Mouse (Mus musculus): ENCODE measurements around the gene Clcc1. TPM values are rescaled to one million over a fixed set of nuclear protein-coding genes. Genes with fewer than 3 reads are reported as not detected.
A peak's percentile ranks its signal among the peaks of the same experiment; 100 is the strongest.
"Not testable (repeated sequence)": the region's sequence is repeated elsewhere in the genome, so short reads cannot be mapped to it uniquely, and the experiment has no call there.

Clcc1 gene
- 43.5 and 46.4 TPM in 2 replicates for polyA plus RNA-seq (2015; fragmentation: Nextera tagmentation; extraction: Ambion mirVana)

DNA sequence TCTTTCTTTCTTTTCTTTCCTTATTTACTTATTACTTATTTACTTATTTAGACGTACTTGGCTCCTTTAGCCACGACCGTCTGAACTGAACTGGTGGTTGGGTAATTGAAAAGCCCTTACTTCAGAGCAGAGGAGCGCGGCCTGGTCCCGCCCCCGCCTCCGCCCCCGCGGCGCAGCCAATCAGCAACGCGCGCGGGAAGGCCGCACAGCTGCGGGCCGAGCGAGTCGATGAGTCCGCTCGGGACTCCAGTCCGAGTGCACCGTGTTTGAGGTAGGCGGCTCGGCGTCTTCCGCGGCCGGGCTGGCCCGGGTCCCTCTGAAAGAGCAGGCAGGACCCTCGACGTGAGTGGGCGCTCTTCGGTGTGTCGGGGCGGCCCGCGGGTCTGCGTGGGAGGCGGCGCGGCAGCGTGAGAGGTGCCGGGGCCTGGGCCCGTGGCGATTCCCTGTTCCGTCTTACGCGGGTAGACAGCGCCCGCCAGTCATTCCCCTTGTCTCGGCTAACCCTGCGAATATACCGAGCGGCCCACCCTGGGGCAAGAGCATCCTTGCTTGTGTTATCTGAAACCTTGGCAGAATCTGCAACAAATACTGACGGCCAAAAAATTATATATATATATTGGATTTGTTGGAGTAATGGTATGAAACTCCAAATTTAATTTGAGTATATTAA, at the start of gene Clcc1:
Clcc1 (plus strand) TSS at position 204 of the 670 bp plus-strand sequence.
- Histone ChIP-seq H3K4me3 (peak within 1 kb of the TSS; percentile 76), H3K9ac (peak within 1 kb of the TSS; percentile 89), H3K36me3 (peaks cover 7% of the 10 kb centered on the region; the same call in 1 of the 2 replicates), H3K9me3 (no peaks in the 10 kb centered on the region), H3K4me2 (peak within 1 kb of the TSS; percentile 75), H3K27me3 (replicated peaks) (no peaks in the 10 kb centered on the region), H3K4me1 (peaks cover 16% of the 10 kb centered on the region), H3K27ac (replicated peaks) (peak within 1 kb of the TSS; percentile 82)
- WGBS: under 1% methylated on average over 57 of the region's 57 CpGs
- ATAC-seq (ENCODE audit: extremely low read depth, insufficient number of reproducible peaks, low FRiP score, low TSS enrichment): peak; percentile 97

DNA sequence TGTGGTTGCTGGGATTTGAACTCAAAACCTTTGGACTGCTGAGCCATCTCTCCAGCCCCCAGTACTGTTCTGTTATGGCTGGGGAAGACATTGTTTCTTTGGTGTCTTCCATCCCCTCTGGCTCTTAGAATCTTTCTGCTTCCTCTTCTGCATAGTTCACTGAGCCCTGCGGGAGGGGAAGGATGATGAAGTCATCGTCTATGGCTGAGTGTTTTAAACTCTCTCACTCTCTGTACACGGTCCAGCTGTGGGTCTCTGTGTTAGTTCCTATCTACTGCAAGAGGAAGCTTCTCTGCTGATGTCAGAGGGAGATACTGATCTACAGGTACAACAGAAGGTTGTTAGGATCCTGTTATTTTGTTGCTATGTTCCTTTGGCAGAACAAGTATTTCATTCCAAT, 44.8 kb upstream of the Clcc1 start:
- no peak overlapping the region for H3K9ac ChIP-seq
- no peak overlapping the region for H3K4me2 ChIP-seq
- 50% methylated on average over 3 of the region's 3 CpGs for WGBS
- no peak overlapping the region for H3K27ac ChIP-seq (replicated peaks)
- H3K27me3 ChIP-seq (replicated peaks): no peaks in the 10 kb centered on the region
- H3K9me3 ChIP-seq: no peaks in the 10 kb centered on the region
- peaks cover 12% of the 10 kb centered on the region; the same call in 1 of the 2 replicates for H3K36me3 ChIP-seq
- H3K4me3 ChIP-seq: no peak overlapping the region
- H3K4me1 ChIP-seq: no peaks in the 10 kb centered on the region
- no peak for ATAC-seq (ENCODE audit: extremely low read depth, insufficient number of reproducible peaks, low FRiP score, low TSS enrichment)

DNA sequence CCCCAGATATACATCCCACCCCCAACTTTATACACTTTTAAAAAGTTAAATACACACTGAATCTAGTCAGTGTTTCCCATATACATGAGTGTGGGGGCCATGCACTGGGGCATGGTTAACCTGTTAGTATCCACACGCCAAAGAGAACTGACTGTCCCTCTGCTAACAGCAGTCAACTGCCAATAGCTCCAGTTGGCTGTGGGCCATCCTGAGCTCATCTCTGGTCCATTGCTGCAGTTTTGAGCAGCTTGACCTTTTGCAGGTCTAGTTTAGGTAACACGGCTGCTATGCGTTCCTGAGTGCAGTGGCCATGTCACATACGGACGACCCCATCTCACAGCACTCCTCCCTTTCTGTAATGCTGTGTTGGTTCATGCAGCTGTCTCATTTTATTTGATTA, 19.0 kb upstream of the Clcc1 start:
- Histone ChIP-seq H3K9me3 (no peaks in the 10 kb centered on the region), H3K4me1 (no peaks in the 10 kb centered on the region), H3K27me3 (replicated peaks) (no peaks in the 10 kb centered on the region), H3K4me3 (no peak overlapping the region), H3K27ac (replicated peaks) (no peak overlapping the region), H3K4me2 (no peak overlapping the region), H3K36me3 (peaks cover 2% of the 10 kb centered on the region; the same call in 1 of the 2 replicates), H3K9ac (no peak overlapping the region)
- 79% methylated on average over 5 of the region's 5 CpGs for WGBS
- ATAC-seq (ENCODE audit: extremely low read depth, insufficient number of reproducible peaks, low FRiP score, low TSS enrichment): no peak

GRCm38 (mm10) chr3:108639412-108639811, 14.3 kb upstream of the Clcc1 start:
- Histone ChIP-seq H3K4me3 (no peak overlapping the region), H3K4me2 (no peak overlapping the region), H3K4me1 (no peaks in the 10 kb centered on the region), H3K36me3 (peaks cover 6% of the 10 kb centered on the region), H3K27ac (replicated peaks) (no peak overlapping the region), H3K27me3 (replicated peaks) (no peaks in the 10 kb centered on the region), H3K9ac (no peak overlapping the region), H3K9me3 (no peaks in the 10 kb centered on the region)
- WGBS: 62% methylated on average over 4 of the region's 4 CpGs
- no peak for ATAC-seq (ENCODE audit: extremely low read depth, insufficient number of reproducible peaks, low FRiP score, low TSS enrichment)

DNA sequence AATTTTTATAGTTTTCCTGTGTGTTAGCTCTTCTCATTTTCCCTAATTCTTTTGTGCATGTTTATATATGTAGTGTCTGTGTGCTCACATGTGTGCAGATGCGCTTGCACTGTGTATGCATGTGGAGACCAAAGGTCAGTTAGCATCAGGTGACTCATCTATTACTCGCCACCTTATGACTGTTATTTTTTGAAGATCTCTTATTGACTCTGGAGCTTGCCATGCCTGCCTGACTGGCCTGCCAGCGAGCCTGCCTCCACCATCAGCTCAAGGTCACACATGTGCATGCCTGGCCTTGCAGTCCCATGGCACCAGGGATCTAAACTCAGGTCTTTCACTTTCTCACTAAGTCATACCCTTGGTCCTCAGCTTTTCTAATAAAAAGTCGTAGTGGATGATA, 12.7 kb upstream of the Clcc1 start:
- Histone ChIP-seq H3K4me2 (no peak overlapping the region), H3K9me3 (no peaks in the 10 kb centered on the region), H3K27ac (replicated peaks) (no peak overlapping the region), H3K36me3 (peaks cover 19% of the 10 kb centered on the region), H3K4me3 (no peak overlapping the region), H3K9ac (no peak overlapping the region), H3K4me1 (no peaks in the 10 kb centered on the region), H3K27me3 (replicated peaks) (no peaks in the 10 kb centered on the region)
- no peak for ATAC-seq (ENCODE audit: extremely low read depth, insufficient number of reproducible peaks, low FRiP score, low TSS enrichment)
- 74% methylated on average over 4 of the region's 4 CpGs for WGBS

DNA sequence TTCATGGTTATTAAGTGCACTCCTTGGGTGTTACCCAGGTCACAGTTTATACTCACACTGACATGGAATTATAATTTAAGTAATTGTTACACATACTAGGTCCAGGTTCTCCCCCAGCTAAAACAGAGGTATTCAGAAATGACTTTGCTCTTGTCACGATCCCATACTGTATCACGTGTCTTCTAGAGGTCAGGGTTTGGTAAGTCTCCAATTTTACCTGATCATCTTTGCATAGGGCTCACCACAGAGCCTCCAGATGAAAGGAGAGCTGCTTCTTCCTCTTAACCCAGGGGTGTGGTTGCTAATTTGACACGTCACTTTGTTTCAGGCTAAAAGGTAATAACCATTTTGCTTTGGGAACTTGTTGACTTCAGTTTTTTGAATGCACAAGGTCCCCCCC, 8.9 kb upstream of the Clcc1 start:
- no peak for ATAC-seq (ENCODE audit: extremely low read depth, insufficient number of reproducible peaks, low FRiP score, low TSS enrichment)
- H3K4me3 ChIP-seq: no peak overlapping the region
- no peaks in the 10 kb centered on the region for H3K4me1 ChIP-seq
- WGBS: 81% methylated on average over 3 of the region's 3 CpGs
- peaks cover 19% of the 10 kb centered on the region for H3K36me3 ChIP-seq
- H3K9me3 ChIP-seq: no peaks in the 10 kb centered on the region
- H3K27me3 ChIP-seq (replicated peaks): no peaks in the 10 kb centered on the region
- H3K9ac ChIP-seq: no peak overlapping the region
- H3K27ac ChIP-seq (replicated peaks): no peak overlapping the region
- no peak overlapping the region for H3K4me2 ChIP-seq

GRCm38 (mm10) chr3:108646036-108646435, 7.7 kb upstream of the Clcc1 start:
- Histone ChIP-seq H3K4me3 (no peak overlapping the region), H3K27me3 (replicated peaks) (no peaks in the 10 kb centered on the region), H3K4me2 (no peak overlapping the region), H3K27ac (replicated peaks) (no peak overlapping the region), H3K4me1 (no peaks in the 10 kb centered on the region), H3K9me3 (no peaks in the 10 kb centered on the region), H3K36me3 (peaks cover 19% of the 10 kb centered on the region), H3K9ac (no peak overlapping the region)
- WGBS: 58% methylated on average over 7 of the region's 7 CpGs
- ATAC-seq (ENCODE audit: extremely low read depth, insufficient number of reproducible peaks, low FRiP score, low TSS enrichment): no peak

GRCm38 (mm10) chr3:108647681-108648080, 6.0 kb upstream of the Clcc1 start:
- WGBS: 39% methylated on average over 5 of the region's 5 CpGs
- not testable (repeated sequence) for ATAC-seq (ENCODE audit: extremely low read depth, insufficient number of reproducible peaks, low FRiP score, low TSS enrichment); H3K9ac ChIP-seq; H3K27ac ChIP-seq (replicated peaks); H3K4me3 ChIP-seq; H3K4me2 ChIP-seq; H3K27me3 ChIP-seq (replicated peaks); H3K9me3 ChIP-seq; H3K4me1 ChIP-seq
- H3K36me3 ChIP-seq: peaks cover 19% of the 10 kb centered on the region

- no peaks in the 10 kb centered on the region for H3K27me3 ChIP-seq (replicated peaks)
- no peaks in the 10 kb centered on the region for H3K9me3 ChIP-seq
- ATAC-seq (ENCODE audit: extremely low read depth, insufficient number of reproducible peaks, low FRiP score, low TSS enrichment): no peak
- H3K4me1 ChIP-seq: peaks cover 16% of the 10 kb centered on the region
- 15% methylated on average over 9 of the region's 9 CpGs for WGBS
- H3K36me3 ChIP-seq: peaks cover 4% of the 10 kb centered on the region; the same call in 1 of the 2 replicates
- 0 out of 2 replicates have a peak overlapping the region, but pooled peaks have one; percentile 20 for H3K27ac ChIP-seq (replicated peaks)
- H3K9ac ChIP-seq: peak overlapping the region; percentile 72
- peak overlapping the region; percentile 75 for H3K4me2 ChIP-seq
- H3K4me3 ChIP-seq: peak overlapping the region; percentile 76
Observed at GRCm38 (mm10) chr3:108652866-108653642, 659 bp upstream of the Clcc1 start.

GRCm38 (mm10) chr3:108654566-108654965, 853 bp downstream of the Clcc1 start:
- H3K27me3 ChIP-seq (replicated peaks): no peaks in the 10 kb centered on the region
- H3K27ac ChIP-seq (replicated peaks): no peak overlapping the region
- H3K4me3 ChIP-seq: peak overlapping the region; percentile 76
- H3K9me3 ChIP-seq: no peaks in the 10 kb centered on the region
- H3K4me2 ChIP-seq: peak overlapping the region; percentile 75
- no peak for ATAC-seq (ENCODE audit: extremely low read depth, insufficient number of reproducible peaks, low FRiP score, low TSS enrichment)
- peak overlapping the region; percentile 89 for H3K9ac ChIP-seq
- H3K4me1 ChIP-seq: peaks cover 16% of the 10 kb centered on the region
- 22% methylated on average over 14 of the region's 14 CpGs for WGBS
- H3K36me3 ChIP-seq: peaks cover 11% of the 10 kb centered on the region; the same call in 1 of the 2 replicates

GRCm38 (mm10) chr3:108655486-108655885, 1.8 kb downstream of the Clcc1 start:
- Histone ChIP-seq H3K27me3 (replicated peaks) (no peaks in the 10 kb centered on the region), H3K36me3 (peaks cover 13% of the 10 kb centered on the region; the same call in 1 of the 2 replicates), H3K4me1 (peaks cover 16% of the 10 kb centered on the region), H3K9ac (0 out of 2 replicates have a peak overlapping the region, but pooled peaks have one; percentile 89), H3K9me3 (no peaks in the 10 kb centered on the region), H3K4me2 (no peak overlapping the region), H3K27ac (replicated peaks) (no peak overlapping the region), H3K4me3 (no peak overlapping the region)
- 82% methylated on average over 7 of the region's 7 CpGs for WGBS
- no peak for ATAC-seq (ENCODE audit: extremely low read depth, insufficient number of reproducible peaks, low FRiP score, low TSS enrichment)

All from heart, embryonic 13.5 days (tissue).